Mouse (Mus musculus) G1E (cell line): ENCODE measurements around the gene Stoml1.

Experiments
- CTCF ChIP-seq: IDR thresholded peaks from 2 replicates; pipeline ENCODE4 v1.5.1; 2012; ENCODE audit warnings: low read depth, low read length, inconsistent platforms, mixed read lengths
- TAL1 ChIP-seq: conservative IDR thresholded peaks from 2 replicates; pipeline ENCODE4 v1.6.1; 2012; ENCODE audit warnings: low read depth, low read length, inconsistent platforms, mixed read lengths

GRCm38 (mm10) chr9:58303115-58303514, 50.2 kb downstream of the Stoml1 start:
- TF ChIP-seq CTCF, result no peak
- TF ChIP-seq TAL1, result no peak
